Mouse (Mus musculus) hematopoietic multipotent progenitor cell, adult 10-12 weeks (in vitro differentiated cells): ENCODE measurements around the gene Gm5458. TPM values are rescaled to one million over a fixed set of nuclear protein-coding genes. Genes with fewer than 3 reads are reported as not detected.

Experiments
- polyA plus RNA-seq: library from polyadenylated mRNA; stranded (reverse); fragments of >175 nt; gene quantifications from 2 replicates; pipeline ENCODE4 v1.2.3, GENCODE M21; 2012; ENCODE audit warnings: low replicate concordance

Gene Gm5458
- polyA plus RNA-seq, result not detected in 2 replicates

DNA sequence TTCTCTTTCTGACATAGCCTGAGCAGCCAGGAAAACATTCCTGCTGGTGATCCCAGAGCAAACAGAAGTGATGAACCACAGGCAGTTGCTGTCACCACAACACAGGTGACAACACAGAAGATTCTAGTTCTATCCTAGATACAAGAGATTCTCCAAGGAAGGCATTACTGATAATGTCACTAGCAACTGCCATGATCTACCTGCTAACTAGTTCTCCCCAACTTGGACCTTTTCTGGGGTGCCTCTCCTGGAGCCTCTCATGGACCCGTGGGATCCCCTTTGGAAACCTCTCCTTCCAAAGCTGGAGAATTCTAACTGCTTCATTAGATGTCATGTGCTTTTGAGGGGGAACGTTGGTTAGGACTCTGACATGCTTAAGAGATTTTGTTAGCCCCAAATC is at the start of gene Gm5458:
Gm5458 (minus strand) TSS at position 101 of the 400 bp plus-strand sequence.

DNA sequence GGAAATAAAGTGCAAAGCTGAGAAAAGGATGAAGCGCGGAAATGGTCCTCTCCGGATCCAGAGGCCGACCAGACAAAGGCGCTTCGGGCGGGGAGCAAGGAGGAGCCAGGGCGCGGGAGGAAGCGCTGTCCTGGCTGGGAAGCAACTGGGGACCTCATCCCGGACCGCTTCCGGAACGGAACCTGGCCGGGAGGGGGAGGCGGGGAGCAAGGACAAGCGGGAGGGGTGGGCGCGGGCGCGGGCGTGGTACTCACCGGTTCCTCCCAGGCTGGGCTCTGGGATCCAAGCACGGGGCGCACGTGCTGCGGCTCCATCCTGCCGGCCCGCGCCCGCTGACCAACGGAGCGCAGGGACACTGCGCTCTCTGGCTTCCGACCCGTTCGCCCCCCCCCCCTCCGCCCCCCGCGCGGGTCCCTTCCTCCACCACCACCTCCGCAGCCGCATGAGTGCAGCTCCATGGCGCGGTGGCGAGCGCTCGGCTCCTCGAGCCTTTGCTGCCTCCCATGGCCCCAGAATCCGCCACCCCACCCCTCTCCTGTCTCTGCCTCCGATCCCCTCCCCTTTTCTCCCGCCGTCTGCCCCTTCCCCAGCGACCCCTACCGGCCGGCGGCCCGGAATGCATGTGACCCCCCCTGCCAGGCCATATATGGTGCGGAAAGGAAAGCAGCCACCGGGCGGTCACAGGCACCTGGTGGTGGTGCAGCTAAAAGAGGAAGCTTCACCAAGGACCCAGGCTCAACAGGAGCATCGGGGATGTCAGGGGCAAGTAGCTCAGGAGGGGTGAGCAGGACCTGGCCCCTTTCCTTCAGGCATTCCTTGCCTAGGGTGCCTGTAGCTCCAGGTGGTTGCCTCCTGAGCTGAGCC is 17.3 kb downstream of the Gm5458 start, which contains the start of gene Gm2237:
Gm2237 (minus strand) TSS at position 332 of the 864 bp plus-strand sequence.

DNA sequence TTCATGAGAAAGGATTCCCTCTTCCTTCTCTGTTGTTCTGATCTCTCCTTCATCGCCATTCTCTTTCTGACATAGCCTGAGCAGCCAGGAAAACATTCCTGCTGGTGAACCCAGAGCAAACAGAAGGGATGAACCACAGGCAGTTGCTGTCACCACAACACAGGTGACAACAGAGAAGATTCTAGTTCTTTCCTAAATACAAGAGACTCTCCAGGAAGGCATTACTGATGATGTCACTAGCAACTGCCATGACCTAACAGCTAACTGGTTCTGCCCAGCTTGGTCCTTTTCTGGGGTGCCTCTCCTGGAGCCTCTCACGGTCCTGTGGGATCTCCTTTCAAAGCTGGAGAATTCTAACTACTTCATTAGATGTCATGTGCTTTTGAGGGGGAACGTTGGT is 52.5 kb downstream of the Gm5458 start, which contains the start of gene Gm2244:
Gm2244 (minus strand) TSS at position 101 of the 400 bp plus-strand sequence.

Other genes with a start within 250 kb of the Gm5458 start
- gene Gm21738, start 183.7 kb downstream of the Gm5458 start, polyA plus RNA-seq, result 2.4 and 22.8 TPM in 2 replicates
- not detected in 2 replicates for gene Gm2244, start 52.6 kb downstream of the Gm5458 start, polyA plus RNA-seq
- 0.20 and 0.49 TPM in 2 replicates for gene Gm2237, start 17.4 kb downstream of the Gm5458 start, polyA plus RNA-seq
- 4.0 and 4.2 TPM in 2 replicates for gene Nid2, start 148.7 kb upstream of the Gm5458 start, polyA plus RNA-seq
- gene Rtraf, start 221.2 kb upstream of the Gm5458 start, polyA plus RNA-seq, result 184 and 260 TPM in 2 replicates